Mouse (Mus musculus) A20 (cell line): Measurements from ENCODE around the gene Tbc1d7.

Experiments
- DNase-seq: peaks from one replicate; pipeline ENCODE4 v3.0.0-alpha.2; 2011; ENCODE audit warnings: low read depth, low spot score

Gene Tbc1d7

DNA sequence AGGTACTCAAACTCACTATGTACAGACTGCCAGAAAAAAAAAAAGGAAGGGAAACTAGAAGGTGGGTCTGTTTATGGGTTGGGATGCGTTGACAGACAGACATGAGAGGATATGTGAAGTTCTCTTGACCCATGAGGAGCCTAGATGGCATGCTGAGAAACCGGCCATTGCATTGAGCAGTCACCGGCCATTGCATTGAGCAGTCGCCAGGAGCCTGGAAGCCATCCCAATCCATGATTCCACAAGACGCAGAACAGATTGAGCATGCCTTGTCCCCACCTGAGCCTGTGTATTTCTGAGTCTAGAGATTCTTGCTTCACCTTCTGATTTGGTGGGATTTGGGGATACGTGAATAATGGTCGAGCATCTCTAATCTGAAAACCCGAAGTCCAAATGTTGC, 22.6 kb upstream of the Tbc1d7 start:
- DNase-seq = no peak

DNA sequence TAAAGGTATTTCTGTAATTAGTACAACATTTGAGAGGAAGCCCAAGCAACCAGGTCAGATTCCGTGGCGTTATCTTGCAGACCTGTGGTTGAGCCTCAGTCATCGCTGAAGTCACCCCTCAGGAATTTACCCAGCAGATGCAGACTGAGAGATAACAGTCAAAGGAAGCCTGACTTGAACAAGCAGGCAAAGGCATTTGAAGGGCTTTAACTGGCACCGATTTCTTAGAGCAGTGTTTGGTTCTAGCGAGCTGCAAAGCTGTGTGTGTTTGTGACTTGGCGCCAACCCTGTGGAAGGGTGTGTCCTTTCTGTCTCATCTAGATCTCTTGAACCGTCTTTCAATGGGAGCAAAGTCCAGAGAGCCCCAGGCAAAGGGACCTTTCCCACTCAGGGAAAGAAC, 22.0 kb upstream of the Tbc1d7 start:
- DNase-seq = no peak

DNA sequence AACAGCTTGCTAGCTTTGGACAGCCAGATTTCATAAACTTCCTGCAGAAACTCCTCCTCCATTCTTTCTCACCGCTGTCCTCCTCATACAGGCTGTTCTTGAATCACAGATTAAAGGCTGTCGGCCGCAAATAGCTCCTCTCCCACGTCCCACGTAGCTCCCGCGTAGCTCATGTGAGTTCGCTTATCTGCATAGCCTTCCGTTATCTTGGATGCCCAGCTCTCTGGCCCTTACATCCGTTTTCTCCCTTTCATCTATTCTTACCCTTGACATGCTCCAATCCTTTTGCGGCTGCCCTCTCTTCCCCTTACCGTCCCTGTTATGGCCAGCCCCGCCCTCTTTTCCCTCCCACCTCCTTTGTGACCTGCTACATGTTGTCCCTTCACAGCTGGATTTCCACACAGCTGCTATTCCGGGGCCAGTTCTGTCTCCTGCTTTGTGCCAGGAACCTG, 20.5 kb upstream of the Tbc1d7 start:
- DNase-seq = no peak

DNA sequence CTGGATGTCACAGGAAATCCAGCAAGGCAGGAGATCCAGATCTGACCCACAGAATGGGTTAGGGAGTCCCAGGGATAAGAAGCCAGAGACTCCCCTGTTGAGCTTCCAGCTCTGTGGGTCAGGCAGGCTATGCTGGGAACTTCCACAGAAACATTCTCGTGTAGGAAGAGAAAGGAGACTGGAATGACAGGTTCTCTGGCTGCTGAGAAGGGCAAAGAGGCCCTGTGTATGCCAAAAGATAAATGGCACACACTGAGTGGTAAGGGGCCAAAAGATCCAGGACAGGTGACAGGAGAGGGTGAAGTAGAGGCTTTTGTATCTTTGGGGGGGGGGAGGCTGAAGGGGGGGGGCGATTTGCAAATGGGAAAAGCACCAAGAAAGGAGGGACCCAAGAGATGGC, 20.0 kb upstream of the Tbc1d7 start:
- DNase-seq = no peak

DNA sequence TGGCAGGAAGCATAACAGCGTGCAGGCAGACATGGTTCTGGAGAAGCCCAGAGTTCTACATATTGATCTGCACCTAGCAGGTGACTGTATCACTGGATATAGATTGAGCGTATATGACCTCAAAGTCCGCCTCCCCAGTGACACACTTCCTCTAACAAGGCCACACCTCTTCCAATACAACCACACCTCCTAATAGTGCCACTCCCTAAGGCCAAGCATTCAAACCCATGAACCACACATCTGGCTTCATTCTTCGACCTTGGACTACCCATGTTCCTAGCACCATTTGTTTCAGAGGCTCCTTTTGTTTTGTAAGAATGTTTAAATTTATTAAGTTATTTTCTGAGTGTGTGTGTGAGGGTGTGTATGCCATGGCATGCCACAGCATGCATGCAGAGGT, 16.4 kb upstream of the Tbc1d7 start:
- DNase-seq = no peak

DNA sequence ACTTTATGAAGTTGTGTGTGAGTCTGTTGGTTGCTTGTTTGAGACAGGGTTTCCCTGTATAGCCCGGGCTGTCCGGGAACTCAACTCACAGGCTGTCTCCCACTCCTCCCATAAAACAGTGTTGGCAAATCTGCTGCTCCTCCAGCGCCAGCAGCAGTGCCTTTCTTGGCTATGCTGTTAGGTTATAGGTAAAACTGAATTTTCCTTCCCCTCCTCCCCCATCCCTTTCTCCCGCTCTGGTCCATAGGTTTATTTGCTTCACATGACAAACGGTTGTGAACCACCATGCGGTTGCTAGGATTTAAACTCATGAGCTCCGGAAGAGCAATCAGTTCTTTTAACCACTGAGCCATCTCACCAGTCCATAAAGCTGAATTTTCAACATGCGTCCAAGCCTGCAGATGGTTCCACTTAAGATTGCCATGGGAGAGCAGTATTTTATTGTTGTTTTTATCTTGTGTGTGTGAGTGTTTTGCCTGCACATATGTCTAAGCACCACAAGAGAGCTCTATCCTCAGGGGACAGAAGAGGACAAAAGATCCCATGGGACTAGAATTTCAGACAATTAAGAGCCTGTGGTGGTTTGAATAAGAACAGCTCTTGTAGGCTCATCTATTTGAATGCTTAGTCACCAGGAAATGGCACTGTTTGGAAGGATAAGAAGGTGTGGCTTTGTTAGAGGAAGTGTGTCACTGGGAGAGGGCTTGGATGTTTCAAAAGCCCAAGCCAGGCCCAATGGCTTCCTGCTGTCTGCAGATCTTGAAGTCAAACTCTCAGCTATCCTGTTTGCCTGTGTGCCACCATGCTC, 12.2 kb upstream of the Tbc1d7 start:
- DNase-seq = no peak

DNA sequence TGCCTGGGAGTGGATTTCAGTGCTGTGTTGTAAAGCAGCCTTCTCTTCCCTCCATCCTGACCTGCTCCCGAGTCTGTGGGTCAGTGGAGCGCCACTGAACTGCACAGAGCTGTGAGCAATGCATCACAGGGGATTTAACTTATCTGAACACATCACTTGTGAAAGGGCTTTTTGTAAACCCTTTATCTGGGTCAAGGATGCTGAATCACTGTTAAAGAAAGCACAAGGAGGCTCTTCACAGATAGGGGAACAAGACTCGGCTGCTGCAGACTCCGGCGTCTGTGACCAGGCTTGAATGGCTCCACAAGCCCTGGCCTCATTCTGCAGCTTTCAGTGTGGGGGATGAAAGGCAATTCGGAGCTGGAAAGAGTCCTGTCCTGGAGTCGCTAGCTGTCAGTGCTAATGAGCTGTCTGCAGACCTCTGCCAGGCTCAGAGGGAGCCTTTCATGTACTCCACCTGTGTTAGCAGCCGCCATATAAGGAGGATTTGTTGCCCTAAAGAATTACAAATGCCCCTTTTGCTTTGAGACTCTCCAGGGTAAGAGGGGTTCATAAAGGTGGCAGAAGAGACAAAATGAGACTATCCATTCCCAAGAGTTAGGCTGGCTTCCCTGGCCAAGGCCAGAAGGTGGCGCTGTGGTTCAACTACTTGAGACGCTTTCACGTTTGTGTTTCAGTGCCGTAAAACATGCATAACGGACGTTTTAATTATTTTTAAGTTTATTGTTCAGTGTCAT, 11.3 kb upstream of the Tbc1d7 start:
- peak; percentile 77 for DNase-seq

DNA sequence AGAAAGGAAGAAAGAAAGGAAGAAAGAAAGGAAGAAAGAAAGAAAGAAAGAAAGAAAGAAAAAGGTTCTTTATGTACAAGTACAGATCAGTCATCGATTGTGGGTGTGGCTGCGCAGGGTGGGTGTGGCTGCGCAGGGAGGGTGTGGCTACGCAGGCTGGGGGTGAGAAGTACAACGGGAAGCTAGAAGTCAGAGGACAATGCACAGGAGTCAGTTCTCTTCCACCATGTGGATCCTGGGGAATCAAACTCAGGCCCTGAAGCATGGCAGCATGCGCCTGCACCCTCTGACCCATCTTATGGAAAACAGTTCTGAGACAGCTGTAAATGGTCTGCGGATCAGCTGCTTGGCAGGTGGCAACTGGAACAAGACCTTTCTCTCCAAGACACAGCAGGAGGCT, 9.8 kb upstream of the Tbc1d7 start:
- peak; percentile 43 for DNase-seq

DNA sequence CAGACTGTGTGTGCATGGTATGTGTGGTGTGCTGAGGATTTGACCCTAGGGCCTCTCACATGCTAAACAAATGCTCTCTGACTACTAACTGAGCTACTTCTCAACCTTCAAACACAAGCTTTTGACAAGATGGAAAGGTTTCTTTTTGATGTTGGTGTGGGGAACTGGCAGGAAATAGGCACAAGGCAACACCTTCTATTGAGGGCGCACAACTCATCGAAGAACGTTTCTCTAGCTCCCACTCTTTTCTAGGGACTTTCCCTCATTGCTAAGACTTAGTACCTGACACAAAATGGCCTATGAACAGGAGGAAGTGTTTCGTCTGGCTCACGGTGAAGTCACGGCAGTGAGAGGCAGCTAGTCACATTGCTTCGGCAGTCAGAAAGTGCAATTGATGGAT, 6.0 kb upstream of the Tbc1d7 start:
- DNase-seq = peak; percentile 36

DNA sequence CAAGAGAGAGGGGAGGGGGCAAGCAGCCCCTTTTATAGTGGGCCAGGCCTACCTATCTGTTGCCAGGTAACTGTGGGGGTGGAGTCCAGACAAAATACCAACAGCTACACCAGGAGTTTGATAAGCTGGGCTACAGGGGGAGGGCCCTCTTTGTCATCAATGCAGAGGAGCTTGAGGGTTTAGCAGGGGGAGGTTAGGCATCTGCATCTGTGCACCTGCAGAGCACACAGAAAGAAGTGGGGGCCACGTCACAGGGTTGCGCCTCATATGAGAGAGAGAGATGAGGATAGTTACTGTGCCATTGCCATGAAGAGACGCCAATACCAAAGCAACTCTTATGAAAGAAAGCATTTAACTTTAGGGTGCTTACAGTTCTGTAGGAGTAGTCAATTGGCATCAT, 5.4 kb upstream of the Tbc1d7 start:
- peak; percentile 69 for DNase-seq

DNA sequence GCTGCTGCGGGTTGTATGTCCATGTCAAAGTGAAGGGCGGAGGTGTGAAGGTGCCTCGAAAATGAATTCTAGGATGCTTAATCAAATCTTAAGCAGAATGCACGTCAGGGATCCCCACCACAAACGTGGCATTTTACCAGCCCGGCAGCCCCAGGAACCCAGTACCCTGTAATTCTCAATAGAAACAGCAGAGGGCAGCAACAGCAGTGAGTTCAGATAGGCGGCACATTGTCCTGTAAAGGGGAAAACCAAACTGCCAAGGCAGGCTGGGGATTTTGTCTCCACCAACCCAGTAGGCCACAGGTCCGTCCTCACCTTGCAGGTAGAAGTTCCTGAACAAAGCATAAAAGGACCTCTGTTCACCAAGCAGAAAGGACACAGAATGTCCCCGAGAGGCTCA, 2.0 kb upstream of the Tbc1d7 start:
- peak; percentile 86 for DNase-seq

DNA sequence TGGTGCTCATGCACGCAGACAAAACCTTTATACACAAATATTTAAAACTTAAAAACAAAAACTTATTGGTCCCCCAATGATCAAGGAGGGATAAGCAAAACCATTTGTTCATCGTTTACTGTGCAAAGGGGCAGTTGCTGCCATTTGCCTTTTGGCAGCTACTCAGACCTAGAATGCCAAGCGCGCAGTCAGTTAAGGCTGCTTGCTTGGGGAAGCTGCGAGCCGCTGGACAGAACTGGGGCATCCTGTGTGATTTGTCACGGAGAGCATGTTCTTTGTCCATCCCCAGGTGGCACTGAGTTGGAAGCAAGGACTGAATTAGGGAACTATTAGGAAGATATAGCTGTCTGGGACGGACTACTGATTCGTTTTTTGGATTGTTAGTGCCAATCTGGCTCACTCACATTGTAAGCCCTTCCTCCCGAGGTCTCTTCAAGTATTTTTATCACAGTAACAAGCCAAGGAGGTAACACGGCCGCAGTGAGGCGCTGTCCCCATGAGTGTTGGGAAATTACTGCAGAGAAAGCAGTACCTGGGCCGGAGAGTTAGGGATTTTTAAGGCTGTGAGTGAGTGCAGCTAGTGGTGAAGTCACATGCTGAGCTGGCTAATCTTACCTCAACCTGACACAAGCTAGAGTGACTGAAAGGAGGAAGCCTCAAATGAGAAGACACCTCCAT, 874 bp upstream of the Tbc1d7 start:
- DNase-seq = peak; percentile 87

DNA sequence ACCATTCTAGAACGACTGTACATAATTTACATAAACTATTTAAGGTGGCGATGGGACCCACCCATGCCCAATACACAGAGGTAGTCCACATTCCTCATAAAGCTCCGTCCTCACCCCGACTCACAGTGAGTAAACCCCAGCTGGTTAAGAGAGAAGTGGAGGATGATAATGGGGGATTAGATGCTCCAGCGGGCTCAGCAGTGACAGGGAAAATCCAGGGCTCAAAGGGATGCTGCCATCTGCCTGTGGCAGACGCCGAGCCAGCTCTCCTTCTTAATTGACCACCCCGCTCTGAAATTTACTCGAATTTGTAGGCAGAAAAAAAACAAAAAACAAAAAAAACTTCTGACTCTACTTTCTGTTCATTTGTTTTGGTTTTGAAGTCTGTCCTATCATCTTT, 3.6 kb downstream of the Tbc1d7 start:
- DNase-seq = no peak

DNA sequence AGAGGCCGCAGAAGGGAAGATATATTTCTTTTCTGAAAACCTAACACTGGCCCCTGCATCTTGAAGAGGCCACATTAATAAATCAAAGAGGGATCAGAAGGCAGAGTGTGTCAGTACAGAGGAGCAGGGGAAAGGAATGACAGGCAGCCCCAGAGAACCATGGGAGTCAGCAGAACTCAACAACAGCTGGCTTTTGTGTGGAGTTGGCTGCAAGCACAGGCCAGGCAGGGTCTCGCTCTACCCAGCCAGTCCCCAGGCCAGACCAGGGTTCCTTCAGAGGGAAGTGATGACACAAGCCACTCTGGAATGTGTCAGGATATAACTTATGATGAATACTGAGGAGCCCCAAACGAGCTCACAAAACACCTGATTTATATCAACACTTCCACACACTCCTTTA, 11.9 kb downstream of the Tbc1d7 start:
- DNase-seq = no peak

DNA sequence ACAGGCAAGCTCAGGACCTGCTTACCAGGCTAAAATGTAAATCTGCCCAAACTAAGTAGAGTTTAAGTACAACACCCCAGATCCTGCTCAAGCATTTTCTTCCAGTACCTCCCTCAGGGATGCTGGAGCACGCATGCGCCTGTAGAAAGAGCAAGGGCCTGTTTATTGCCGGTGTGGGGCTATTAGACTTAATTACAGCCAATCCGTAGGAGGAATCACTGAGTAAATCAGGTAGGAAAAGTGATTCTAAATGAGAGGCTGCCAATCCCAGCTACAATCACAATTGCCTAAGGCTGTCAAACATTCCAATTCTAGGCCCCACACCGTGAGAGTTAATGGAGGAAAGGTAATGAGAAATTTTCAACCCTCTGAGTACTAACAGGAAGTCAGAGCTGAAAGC, 13.0 kb downstream of the Tbc1d7 start:
- DNase-seq = no peak

DNA sequence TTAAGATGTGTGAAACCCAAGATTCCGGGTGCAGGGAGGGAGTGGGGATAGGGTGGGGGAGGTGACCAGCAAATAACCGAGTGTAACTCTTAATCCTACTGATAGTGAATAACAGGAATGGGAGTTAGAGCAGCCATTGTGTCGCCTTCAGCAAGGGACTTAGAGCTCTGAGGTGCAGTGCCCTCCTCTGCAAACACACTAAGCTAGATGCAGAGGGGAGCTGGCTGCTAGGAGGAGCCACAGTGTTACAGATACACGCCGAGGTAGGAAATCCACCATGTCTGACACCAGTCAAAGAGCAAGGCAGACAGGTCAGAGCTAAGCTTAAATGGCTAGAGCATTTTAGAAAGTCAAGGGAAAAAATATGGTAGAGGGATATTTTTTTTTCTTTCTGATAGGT, 13.9 kb downstream of the Tbc1d7 start:
- no peak for DNase-seq

DNA sequence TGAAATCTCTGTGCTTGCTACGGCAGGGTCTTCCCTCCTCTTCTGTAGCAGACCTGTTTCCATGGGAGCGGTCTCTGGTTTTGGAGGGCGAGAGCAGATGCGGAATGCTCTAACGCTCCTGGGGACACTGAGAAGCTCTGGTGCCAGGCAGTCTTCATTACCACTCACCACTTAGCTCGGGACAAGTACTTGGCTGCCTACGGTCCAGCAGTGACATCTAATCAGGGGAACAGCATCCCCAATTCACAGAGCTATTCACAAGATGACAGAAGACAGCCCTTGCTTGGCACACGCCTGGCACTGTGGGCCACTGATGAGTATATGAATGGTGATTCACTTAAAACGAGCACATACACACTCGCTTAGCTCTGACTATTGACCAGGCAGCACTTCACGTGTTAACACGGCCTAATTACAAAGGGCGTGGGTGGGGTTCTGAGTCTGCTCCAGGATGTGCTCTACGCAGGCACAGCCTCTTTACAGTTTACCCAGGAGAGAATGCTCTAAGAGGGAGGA, 19.2 kb downstream of the Tbc1d7 start:
- no peak for DNase-seq

DNA sequence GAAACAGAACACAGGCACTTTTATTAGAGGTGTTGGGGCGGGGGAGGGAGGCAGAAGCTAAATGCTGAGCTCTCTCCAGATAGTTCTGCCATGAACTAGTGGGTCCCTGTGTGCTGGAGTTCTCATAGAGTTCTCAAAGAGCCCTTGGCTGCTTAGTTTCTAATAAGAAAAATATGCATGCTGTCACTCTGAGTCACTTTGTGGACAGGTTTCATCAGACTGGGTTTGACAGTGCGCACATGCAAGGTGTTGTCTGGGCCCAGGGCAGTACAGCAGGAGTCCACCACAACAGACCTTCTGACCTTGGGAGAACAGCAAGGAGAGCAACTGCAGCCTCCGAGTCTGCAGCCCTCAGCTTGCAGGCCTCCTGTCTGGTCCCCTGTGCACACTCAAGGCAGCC, 21.6 kb downstream of the Tbc1d7 start:
- DNase-seq = no peak

DNA sequence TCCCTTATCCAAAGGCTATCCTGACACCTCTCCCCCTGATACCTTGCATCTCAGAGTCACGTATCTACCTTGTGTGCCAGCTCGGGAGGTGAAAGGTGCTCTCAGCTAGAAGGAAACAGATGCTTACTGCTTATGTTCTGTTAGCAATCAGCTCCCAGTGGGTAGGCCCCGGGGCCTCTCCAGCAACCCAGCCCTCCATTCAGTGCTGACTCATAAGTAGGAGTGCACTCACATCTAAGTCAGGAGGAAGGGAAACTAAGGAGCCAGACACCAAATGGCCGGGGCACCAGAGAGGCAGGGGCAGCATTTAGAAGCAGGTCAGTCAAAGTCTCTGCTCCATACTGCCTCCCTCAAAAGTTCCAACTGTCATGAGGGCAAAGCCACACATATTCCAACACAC, 22.6 kb downstream of the Tbc1d7 start:
- peak; percentile 42 for DNase-seq

DNA sequence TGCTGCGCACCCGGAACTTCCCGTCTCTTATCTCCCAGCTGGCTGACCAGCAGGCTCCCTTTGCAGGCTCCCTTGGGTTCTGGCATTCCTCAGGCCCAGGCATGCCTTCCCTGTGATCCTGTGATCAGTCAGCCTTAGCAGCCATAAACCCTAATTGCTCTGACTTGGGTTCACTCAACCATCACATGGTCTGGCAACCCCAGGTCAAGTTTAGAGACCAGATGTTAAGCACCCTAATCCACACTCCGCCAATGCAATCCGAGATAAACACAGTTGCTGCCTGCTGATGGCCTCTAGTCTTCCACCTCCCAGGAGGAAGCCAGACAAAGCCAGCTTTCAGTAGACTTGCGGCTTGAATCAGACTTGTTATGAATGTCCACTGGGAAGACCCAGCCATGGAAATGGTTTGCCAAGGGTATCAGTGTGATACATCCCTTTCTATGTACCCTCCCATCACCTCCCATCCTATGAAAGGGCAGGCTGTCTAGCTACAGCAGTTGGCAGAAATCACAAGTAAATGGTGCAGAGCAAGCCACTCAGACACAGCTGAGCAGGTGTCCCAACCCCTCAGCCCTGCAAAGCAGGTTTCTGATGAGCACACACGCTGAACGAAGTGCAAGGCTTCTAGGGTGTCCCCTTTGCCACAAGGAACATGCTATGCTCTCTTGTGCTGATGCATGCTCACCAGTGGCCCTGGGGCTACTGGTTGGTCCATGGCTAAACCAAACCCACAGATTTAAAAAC, 24.6 kb downstream of the Tbc1d7 start:
- no peak for DNase-seq

DNA sequence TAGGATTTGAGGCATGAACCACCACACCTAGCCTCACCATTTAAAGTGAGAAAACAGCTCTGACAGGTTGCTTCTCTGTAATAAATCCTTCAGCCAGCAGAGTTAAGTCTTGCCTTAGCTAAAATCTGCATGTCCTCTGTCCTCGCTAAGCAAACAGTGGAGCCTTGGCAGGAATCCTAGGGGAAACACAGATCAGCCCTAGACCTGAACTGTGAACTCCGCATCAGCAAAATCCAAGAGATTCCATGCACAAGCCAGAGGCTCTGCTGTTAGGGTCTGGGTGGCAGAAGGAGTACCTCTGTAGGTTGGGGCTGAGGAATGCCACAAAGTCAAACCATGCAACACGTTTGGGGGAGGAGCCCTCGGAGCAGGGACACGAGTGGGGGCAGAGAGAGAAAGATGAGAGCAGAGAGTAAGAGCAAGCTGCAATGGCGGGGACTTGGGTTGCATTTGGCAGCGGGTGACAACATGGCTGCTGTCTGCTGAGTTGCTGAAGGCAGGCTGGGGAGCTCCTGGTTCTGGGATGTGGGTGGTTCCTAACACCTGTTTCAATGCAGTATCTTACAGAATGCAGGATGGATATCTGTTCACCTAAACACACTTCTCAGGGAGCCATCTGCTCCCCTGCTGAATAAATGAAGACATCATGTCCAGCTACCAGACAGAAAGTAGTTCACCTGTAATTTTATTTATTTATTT, 26.4 kb downstream of the Tbc1d7 start:
- no peak for DNase-seq
